In genomic region chr19:55791293-55791692, GRCm38 (mm10) we compare ENCODE assay signal across 16 mouse cellular contexts. TPM values are rescaled to one million over a fixed set of nuclear protein-coding genes. Genes with fewer than 3 reads are reported as not detected.
DNase-seq lines count a peak whose midpoint lies in the region; ATAC-seq and TF ChIP-seq lines count a peak whose summit lies in the region.
"Had no signal": no experiment of that assay in that cellular context is flagged by ENCODE, and none has a peak within 500 bp of the region (broad histone marks: within the 10 kb centered on the region; RNA-seq: fewer than 3 reads in every experiment).

No protein-coding gene starts in this region.

- H3K9ac ChIP-seq in forebrain, embryonic 13.5 days, result no peak overlapping the region
- H3K9ac ChIP-seq in liver, adult 2 months (ENCODE audit: low read depth, low read length), result no peak overlapping the region
- no peak overlapping the region for H3K9ac ChIP-seq in liver, postnatal 0 days (replicated peaks)
- no peak overlapping the region for H3K9ac ChIP-seq in heart, embryonic 14.5 days (ENCODE audit: low read length)
- H3K9ac ChIP-seq in stomach, embryonic 15.5 days, result no peak overlapping the region
- no peak overlapping the region for H3K9ac ChIP-seq in liver, embryonic 11.5 days (ENCODE audit: low read depth, low read length)
- H3K9ac ChIP-seq: lung, embryonic 15.5 days had no signal

- H3K4me1 ChIP-seq in forebrain, embryonic 10.5 days, result peaks cover 70% of the 10 kb centered on the region
- peaks cover 29% of the 10 kb centered on the region for H3K4me1 ChIP-seq in forebrain, embryonic 13.5 days
- peaks cover 48% of the 10 kb centered on the region for H3K4me1 ChIP-seq in liver, adult 2 months (ENCODE audit: control insufficient read depth, insufficient read depth, low read length)
- peaks cover 39% of the 10 kb centered on the region for H3K4me1 ChIP-seq in liver, postnatal 0 days (ENCODE audit: insufficient read depth)
- peaks cover 19 to 53% of the 10 kb centered on the region in 2 experiments for H3K4me1 ChIP-seq in heart, embryonic 14.5 days (ENCODE audit: control insufficient read depth in 2 of 2, insufficient read depth in 2 of 2, low read length in 2 of 2)
- H3K4me1 ChIP-seq in stomach, embryonic 15.5 days, result peaks cover 39% of the 10 kb centered on the region
- H3K4me1 ChIP-seq in kidney, adult 2 months (ENCODE audit: control insufficient read depth, insufficient read depth, low read length), result peaks cover 13% of the 10 kb centered on the region; the same call in 1 of the 2 replicates
- H3K4me1 ChIP-seq in liver, embryonic 11.5 days (replicated peaks; ENCODE audit: control insufficient read depth, insufficient read depth, low read length), result peaks cover 12% of the 10 kb centered on the region
- H3K4me1 ChIP-seq: megakaryocyte, embryonic 14.5 days had no signal

- no peak for DNase-seq in forebrain, embryonic 10.5 days (ENCODE audit: extremely low spot score, low spot score)
- peak; percentile 63 for DNase-seq in liver, adult 2 months (ENCODE audit: extremely low read depth, low read depth, low spot score)
- no peak for DNase-seq in liver, postnatal 0 days
- no peak for DNase-seq in kidney, adult 2 months
- no peak for DNase-seq in liver, embryonic 11.5 days (ENCODE audit: low spot score)
- DNase-seq: adrenal gland, postnatal 36 days; cerebellum, postnatal 14 days; kidney, adult 8-10 months; right cerebral cortex, postnatal 4 days had no signal

- H3K27me3 ChIP-seq in forebrain, embryonic 10.5 days (ENCODE audit: poor library complexity, severe bottlenecking), result no peaks in the 10 kb centered on the region
- no peaks in the 10 kb centered on the region for H3K27me3 ChIP-seq in forebrain, embryonic 13.5 days
- H3K27me3 ChIP-seq in liver, adult 2 months (ENCODE audit: control insufficient read depth, insufficient read depth, low read length), result no peaks in the 10 kb centered on the region
- no peaks in the 10 kb centered on the region for H3K27me3 ChIP-seq in liver, postnatal 0 days (ENCODE audit: insufficient read depth, low read length)
- no peaks in the 10 kb centered on the region for H3K27me3 ChIP-seq in heart, embryonic 14.5 days (ENCODE audit: control insufficient read depth, insufficient read depth, low read length)
- no peaks in the 10 kb centered on the region for H3K27me3 ChIP-seq in stomach, embryonic 15.5 days (replicated peaks)
- H3K27me3 ChIP-seq in kidney, adult 2 months (replicated peaks; ENCODE audit: control insufficient read depth, insufficient read depth, low read length), result no peaks in the 10 kb centered on the region
- no peaks in the 10 kb centered on the region for H3K27me3 ChIP-seq in liver, embryonic 11.5 days (replicated peaks; ENCODE audit: control insufficient read depth, insufficient read depth, low read length)
- H3K27me3 ChIP-seq: lung, embryonic 15.5 days had no signal

- ATAC-seq in forebrain, embryonic 13.5 days, result no peak
- ATAC-seq in liver, postnatal 0 days, result no peak
- ATAC-seq in heart, embryonic 14.5 days (ENCODE audit: insufficient number of reproducible peaks, insufficient read depth, low FRiP score, low read depth), result no peak
- no peak for ATAC-seq in stomach, embryonic 15.5 days (ENCODE audit: insufficient read depth, low FRiP score, low read depth)
- no peak for ATAC-seq in liver, embryonic 11.5 days (replicated peaks; ENCODE audit: low FRiP score)
- ATAC-seq: hindbrain, embryonic 16.5 days had no signal

- TF ChIP-seq POLR2A in liver, adult 2 months (IDR thresholded peaks at IDR 0.05; ENCODE audit: extremely low read depth, insufficient read depth, low read length), result no peak
- no peak for TF ChIP-seq POLR2A in kidney, adult 2 months (IDR thresholded peaks at IDR 0.05; ENCODE audit: low read depth, low read length)

- WGBS in forebrain, embryonic 10.5 days, result 92% methylated on average over 6 of the region's 6 CpGs
- 91% methylated on average over 6 of the region's 6 CpGs for WGBS in forebrain, embryonic 13.5 days
- whole genome bisulfite sequencing in liver, adult 2 months, result 24% methylated on average over 6 of the region's 6 CpGs
- 64% methylated on average over 6 of the region's 6 CpGs for WGBS in liver, postnatal 0 days (ENCODE audit: insufficient replicate concordance)
- WGBS in heart, embryonic 14.5 days, result 66% methylated on average over 6 of the region's 6 CpGs
- 63% methylated on average over 6 of the region's 6 CpGs for WGBS in stomach, embryonic 15.5 days
- 74% methylated on average over 6 of the region's 6 CpGs for WGBS in kidney, adult 2 months
- 85% methylated on average over 6 of the region's 6 CpGs for WGBS in liver, embryonic 11.5 days

- no peak for TF ChIP-seq CTCF in liver, adult 2 months (IDR thresholded peaks at IDR 0.05; ENCODE audit: low read depth, low read length)
- TF ChIP-seq CTCF in liver, postnatal 0 days (IDR thresholded peaks at IDR 0.05; ENCODE audit: low read depth), result no peak
- no peak for TF ChIP-seq CTCF in kidney, adult 2 months (conservative IDR thresholded peaks at IDR 0.05; ENCODE audit: insufficient read depth, insufficient read length, low read depth, low read length)

- 0 out of 2 replicates have a peak overlapping the region, but pooled peaks have one; percentile 5 for H3K27ac ChIP-seq in forebrain, embryonic 10.5 days
- no peak overlapping the region for H3K27ac ChIP-seq in forebrain, embryonic 13.5 days
- peak overlapping the region; percentile 20; the same call in 1 of the 2 replicates for H3K27ac ChIP-seq in liver, adult 2 months (replicated peaks; ENCODE audit: insufficient read depth, low read depth, low read length)
- no peak overlapping the region for H3K27ac ChIP-seq in liver, postnatal 0 days (ENCODE audit: low read depth)
- H3K27ac ChIP-seq in heart, embryonic 14.5 days (replicated peaks in 1 of 2; ENCODE audit: control insufficient read depth in 1 of 2, insufficient read depth in 1 of 2, low read depth in 2 of 2, low read length in 2 of 2), result peak overlapping the region; percentile 22 to 64; a peak in 3 of 4 replicates
- peak overlapping the region; percentile 50 for H3K27ac ChIP-seq in stomach, embryonic 15.5 days
- no peak overlapping the region for H3K27ac ChIP-seq in kidney, adult 2 months (ENCODE audit: insufficient read depth, low read depth, low read length)
- no peak overlapping the region for H3K27ac ChIP-seq in liver, embryonic 11.5 days (ENCODE audit: low read depth, low read length)
- H3K27ac ChIP-seq: lung, embryonic 15.5 days had no signal

- H3K4me3 ChIP-seq in forebrain, embryonic 10.5 days, result no peak overlapping the region
- no peak overlapping the region for H3K4me3 ChIP-seq in forebrain, embryonic 13.5 days
- H3K4me3 ChIP-seq in liver, adult 2 months (ENCODE audit: insufficient read depth, low read depth, low read length), result no peak overlapping the region
- no peak overlapping the region for H3K4me3 ChIP-seq in liver, postnatal 0 days (ENCODE audit: low read depth, low read length)
- no peak overlapping the region for H3K4me3 ChIP-seq in heart, embryonic 14.5 days (ENCODE audit: control insufficient read depth in 1 of 2, insufficient read depth in 1 of 2, low read depth in 1 of 2, low read length in 2 of 2)
- no peak overlapping the region for H3K4me3 ChIP-seq in stomach, embryonic 15.5 days (replicated peaks)
- H3K4me3 ChIP-seq in kidney, adult 2 months (ENCODE audit: insufficient read depth, low read depth, low read length), result no peak overlapping the region
- H3K4me3 ChIP-seq in liver, embryonic 11.5 days (ENCODE audit: low read depth, low read length), result no peak overlapping the region
- H3K4me3 ChIP-seq: lung, embryonic 15.5 days; megakaryocyte, embryonic 14.5 days had no signal

- H3K79me2 ChIP-seq in liver, adult 2 months (ENCODE audit: control insufficient read depth, insufficient read depth, low read length), result peaks cover 46% of the 10 kb centered on the region

- peaks cover 5% of the 10 kb centered on the region for H3K9me3 ChIP-seq in forebrain, embryonic 10.5 days
- no peaks in the 10 kb centered on the region for H3K9me3 ChIP-seq in forebrain, embryonic 13.5 days (replicated peaks)
- H3K9me3 ChIP-seq in liver, postnatal 0 days (ENCODE audit: low read length), result no peaks in the 10 kb centered on the region
- no peaks in the 10 kb centered on the region for H3K9me3 ChIP-seq in heart, embryonic 14.5 days (ENCODE audit: control insufficient read depth, low read length)
- no peaks in the 10 kb centered on the region for H3K9me3 ChIP-seq in stomach, embryonic 15.5 days
- no peaks in the 10 kb centered on the region for H3K9me3 ChIP-seq in liver, embryonic 11.5 days (ENCODE audit: control insufficient read depth, low read length)
- H3K9me3 ChIP-seq: lung, embryonic 15.5 days; megakaryocyte, embryonic 14.5 days had no signal

- H3K36me3 ChIP-seq in forebrain, embryonic 10.5 days (replicated peaks), result peaks cover 46% of the 10 kb centered on the region
- no peaks in the 10 kb centered on the region for H3K36me3 ChIP-seq in forebrain, embryonic 13.5 days (ENCODE audit: poor library complexity, severe bottlenecking)
- no peaks in the 10 kb centered on the region for H3K36me3 ChIP-seq in liver, adult 2 months (ENCODE audit: control insufficient read depth, insufficient read depth, low read length)
- no peaks in the 10 kb centered on the region for H3K36me3 ChIP-seq in liver, postnatal 0 days (replicated peaks; ENCODE audit: insufficient read depth, low read length)
- peaks cover 6% of the 10 kb centered on the region; the same call in 1 of the 2 replicates for H3K36me3 ChIP-seq in heart, embryonic 14.5 days (ENCODE audit: control insufficient read depth, insufficient read depth, low read length)
- no peaks in the 10 kb centered on the region; the same call in 1 of the 2 replicates for H3K36me3 ChIP-seq in stomach, embryonic 15.5 days
- H3K36me3 ChIP-seq in kidney, adult 2 months (ENCODE audit: control insufficient read depth, insufficient read depth, low read length), result no peaks in the 10 kb centered on the region
- no peaks in the 10 kb centered on the region for H3K36me3 ChIP-seq in liver, embryonic 11.5 days (ENCODE audit: control insufficient read depth, insufficient read depth, low read length)
- H3K36me3 ChIP-seq: lung, embryonic 15.5 days had no signal

- H3K4me2 ChIP-seq in forebrain, embryonic 13.5 days, result no peak overlapping the region
- no peak overlapping the region for H3K4me2 ChIP-seq in liver, postnatal 0 days (ENCODE audit: low read depth, low read length)
- H3K4me2 ChIP-seq in heart, embryonic 14.5 days (ENCODE audit: low read length), result no peak overlapping the region
- H3K4me2 ChIP-seq in stomach, embryonic 15.5 days, result no peak overlapping the region
- H3K4me2 ChIP-seq in liver, embryonic 11.5 days, result no peak overlapping the region
- H3K4me2 ChIP-seq: lung, embryonic 15.5 days had no signal

- TF ChIP-seq EP300 in liver, postnatal 0 days (IDR thresholded peaks at IDR 0.05; ENCODE audit: low read depth), result no peak

RNA-seq across cellular contexts. Expression of gene Tcf7l2, which starts 49.7 kb away (rescaled TPM):
- polyA plus RNA-seq in forebrain, embryonic 10.5 days (2016; fragmentation: Nextera tagmentation; extraction: Ambion mirVana), result 96.2 and 105 TPM in 2 replicates
- polyA plus RNA-seq in forebrain, embryonic 13.5 days (2015; fragmentation: Nextera tagmentation; extraction: Ambion mirVana), result 130 and 215 TPM in 2 replicates
- 3.2 and 4.6 TPM in 2 replicates for total RNA-seq in liver, adult 2 months (2014; rRNA removed)
- 13.3 and 14.6 TPM in 2 replicates for polyA plus RNA-seq in liver, adult 2 months (2012; rRNA removed)
- 18.8 and 21.6 TPM in 2 replicates for polyA plus RNA-seq in liver, postnatal 0 days (2015; fragmentation: Nextera tagmentation; extraction: Ambion mirVana)
- polyA plus RNA-seq in heart, embryonic 14.5 days (2014; fragmentation: Nextera tagmentation; extraction: Ambion mirVana), result 56.7 and 58.0 TPM in 2 replicates
- polyA plus RNA-seq in stomach, embryonic 15.5 days (2015; fragmentation: Nextera tagmentation; extraction: Ambion mirVana), result 85.2 and 89.4 TPM in 2 replicates
- 15.8 and 18.2 TPM in 2 replicates for polyA plus RNA-seq in kidney, adult 2 months (2012; rRNA removed)
- polyA plus RNA-seq in liver, embryonic 11.5 days (2014; fragmentation: Nextera tagmentation; extraction: Ambion mirVana), result 48.9 and 50.3 TPM in 2 replicates
- total RNA-seq: CH12.LX had no signal

Comparison
In these comparisons a context has a peak if more than half of its experiments do, and no peak if none do; other contexts are left out.
1. H3K27ac ChIP-seq: peak in forebrain, embryonic 10.5 days (single experiment), liver, adult 2 months (single experiment), heart, embryonic 14.5 days (2 of 2) and stomach, embryonic 15.5 days (single experiment); none in forebrain, embryonic 13.5 days (single experiment), liver, postnatal 0 days (single experiment), kidney, adult 2 months (single experiment) and liver, embryonic 11.5 days (single experiment).